Mouse (Mus musculus) right cerebral cortex, postnatal 14 days (tissue): ENCODE data around the gene Chchd6.

Experiments
- DNase-seq: peaks from one replicate; pipeline ENCODE4 v3.0.0; 2022

Chchd6 gene

GRCm38 (mm10) chr6:89508263-89508662, 87.2 kb downstream of the Chchd6 start:
- DNase-seq: no peak

GRCm38 (mm10) chr6:89499961-89500360, 95.5 kb downstream of the Chchd6 start:
- no peak for DNase-seq

GRCm38 (mm10) chr6:89498764-89499516, 96.5 kb downstream of the Chchd6 start:
- peak; percentile 18 for DNase-seq

- DNase-seq: no peak
These were observed 98.5 kb downstream of the Chchd6 start for GRCm38 (mm10) chr6:89496916-89497315.

- no peak for DNase-seq
These were observed 103.1 kb downstream of the Chchd6 start for GRCm38 (mm10) chr6:89492368-89492767.

- no peak for DNase-seq
These were observed 105.1 kb downstream of the Chchd6 start for GRCm38 (mm10) chr6:89490369-89490768.

GRCm38 (mm10) chr6:89489533-89489932, 105.9 kb downstream of the Chchd6 start:
- DNase-seq: no peak

GRCm38 (mm10) chr6:89486055-89486454, 109.4 kb downstream of the Chchd6 start:
- DNase-seq: no peak

GRCm38 (mm10) chr6:89481192-89481591, 114.3 kb downstream of the Chchd6 start:
- DNase-seq: no peak

- DNase-seq: no peak
These were observed 127.5 kb downstream of the Chchd6 start for GRCm38 (mm10) chr6:89467908-89468307.

- no peak for DNase-seq
These were observed 128.2 kb downstream of the Chchd6 start for GRCm38 (mm10) chr6:89467290-89467689.

- DNase-seq: no peak
These were observed 128.6 kb downstream of the Chchd6 start for GRCm38 (mm10) chr6:89466875-89467274.

- DNase-seq: no peak
These were observed 129.3 kb downstream of the Chchd6 start for GRCm38 (mm10) chr6:89466053-89466708.

GRCm38 (mm10) chr6:89462223-89462760, 133.2 kb downstream of the Chchd6 start:
- no peak for DNase-seq

- DNase-seq: no peak
These were observed 133.9 kb downstream of the Chchd6 start for GRCm38 (mm10) chr6:89461250-89462222.

GRCm38 (mm10) chr6:89459634-89460033, 135.8 kb downstream of the Chchd6 start:
- no peak for DNase-seq

GRCm38 (mm10) chr6:89457601-89458000, 137.9 kb downstream of the Chchd6 start:
- no peak for DNase-seq

GRCm38 (mm10) chr6:89456409-89456961, 139.0 kb downstream of the Chchd6 start:
- no peak for DNase-seq

- DNase-seq: no peak
These were observed 139.9 kb downstream of the Chchd6 start for GRCm38 (mm10) chr6:89455523-89456000.

- no peak for DNase-seq
These were observed 141.0 kb downstream of the Chchd6 start for GRCm38 (mm10) chr6:89454437-89454836.

- no peak for DNase-seq
These were observed 142.3 kb downstream of the Chchd6 start for GRCm38 (mm10) chr6:89452976-89453674.

- DNase-seq: no peak
These were observed 143.1 kb downstream of the Chchd6 start for GRCm38 (mm10) chr6:89452356-89452755.
